9 mouse cellular contexts compared by ENCODE assay signal in the genomic region with DNA sequence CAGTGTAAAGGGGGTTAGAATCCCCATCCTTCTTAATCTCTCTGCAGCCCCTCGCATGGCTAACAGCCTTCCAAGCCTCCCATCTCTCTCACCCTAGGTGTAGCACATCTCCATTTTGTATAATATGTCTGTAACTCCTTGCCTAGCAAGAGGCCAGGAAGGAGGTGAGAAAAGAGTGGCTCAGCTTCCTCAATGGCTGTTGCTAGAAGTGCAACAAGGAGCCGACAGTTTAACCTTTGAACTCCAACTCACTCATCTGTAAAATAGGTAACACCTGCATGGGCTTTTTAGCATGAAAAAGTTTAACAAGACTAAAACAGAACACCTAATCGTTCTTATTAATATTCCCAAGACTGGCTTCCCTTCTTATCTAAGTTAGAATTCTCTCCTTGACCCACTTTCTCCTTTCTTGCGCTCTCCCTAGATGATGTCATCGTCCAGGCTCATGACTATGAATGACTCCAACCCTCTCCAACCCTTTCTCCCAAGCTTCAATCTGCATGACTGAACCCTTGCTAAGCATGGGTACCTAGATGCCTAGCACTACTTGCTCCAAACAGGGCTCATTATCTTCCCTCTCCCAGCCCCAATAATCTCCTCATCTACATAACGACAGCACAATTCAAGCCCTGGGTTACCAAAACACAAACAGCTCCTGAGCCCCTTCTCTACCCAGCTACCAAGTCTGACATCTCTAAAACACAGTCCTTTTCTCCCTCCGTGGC. TPM values are rescaled to one million over a fixed set of nuclear protein-coding genes. Genes with fewer than 3 reads are reported as not detected.
DNase-seq lines count a peak whose midpoint lies in the region; ATAC-seq and TF ChIP-seq lines count a peak whose summit lies in the region.
"Had no signal": no experiment of that assay in that cellular context is flagged by ENCODE, and none has a peak within 500 bp of the region (broad histone marks: within the 10 kb centered on the region; RNA-seq: fewer than 3 reads in every experiment).

No protein-coding gene starts in this region.

- H3K9me3 ChIP-seq in heart, embryonic 12.5 days (replicated peaks), result no peaks in the 10 kb centered on the region
- H3K9me3 ChIP-seq in hindbrain, embryonic 16.5 days (ENCODE audit: control insufficient read depth, low read length), result no peaks in the 10 kb centered on the region
- H3K9me3 ChIP-seq: limb, embryonic 10.5 days had no signal

- TF ChIP-seq CTCF in Patski (IDR thresholded peaks at IDR 0.05), result no peak

- H3K36me3 ChIP-seq in heart, embryonic 12.5 days, result no peaks in the 10 kb centered on the region
- H3K36me3 ChIP-seq in hindbrain, embryonic 16.5 days (ENCODE audit: control insufficient read depth, insufficient read depth, low read length), result no peaks in the 10 kb centered on the region
- H3K36me3 ChIP-seq: limb, embryonic 10.5 days had no signal

- POLR2A ChIA-PET in Patski (lab: Charles Lee), result interaction anchor here (0.6 kb wide), 1 partner anchor 462 kb away, joined by 5 read pairs; no protein-coding TSS in a partner anchor

- no peak for ATAC-seq in heart, embryonic 12.5 days (ENCODE audit: insufficient number of reproducible peaks, low FRiP score)
- peak; percentile 85 for ATAC-seq in Patski
- ATAC-seq in hindbrain, embryonic 16.5 days, result 0 out of 2 replicates have a peak, but pooled peaks have one; percentile 29
- ATAC-seq in granulocyte monocyte progenitor cell, adult 5-6 weeks (replicated peaks; ENCODE audit: poor library complexity, severe bottlenecking), result no peak

- no peak overlapping the region for H3K9ac ChIP-seq in heart, embryonic 12.5 days
- H3K9ac ChIP-seq in hindbrain, embryonic 16.5 days (ENCODE audit: low read depth, low read length), result no peak overlapping the region

- no peak overlapping the region for H3K4me3 ChIP-seq in heart, embryonic 12.5 days
- no peak overlapping the region for H3K4me3 ChIP-seq in hindbrain, embryonic 16.5 days (ENCODE audit: low read length)
- H3K4me3 ChIP-seq: limb, embryonic 10.5 days had no signal

- no peaks in the 10 kb centered on the region for H3K27me3 ChIP-seq in heart, embryonic 12.5 days (replicated peaks)
- H3K27me3 ChIP-seq in Patski, result no peaks in the 10 kb centered on the region
- H3K27me3 ChIP-seq in hindbrain, embryonic 16.5 days (replicated peaks; ENCODE audit: control insufficient read depth, insufficient read depth, low read length), result no peaks in the 10 kb centered on the region

- in situ Hi-C loops in Patski (cut with MboI; ENCODE audit: low pct_unique_long_range_greater_than_20kb), result no loop called here

- no peak for DNase-seq in heart, adult 18-20 months
- peak; percentile 27 for DNase-seq in 3T3-L1 (ENCODE audit: low read depth, low spot score)
- no peak for DNase-seq in Patski (ENCODE audit: low read depth, low spot score)
- DNase-seq in testis, postnatal 10 days (ENCODE audit: low spot score), result no peak
- no peak for DNase-seq in c-Kit-positive CD71-positive TER-119-positive erythroid progenitor cells, embryonic 14.5 days (ENCODE audit: low spot score)

- peaks cover 58% of the 10 kb centered on the region for H3K4me1 ChIP-seq in heart, embryonic 12.5 days (replicated peaks)
- peaks cover 14% of the 10 kb centered on the region for H3K4me1 ChIP-seq in hindbrain, embryonic 16.5 days (ENCODE audit: control insufficient read depth, insufficient read depth, low read depth, low read length)

- H3K4me2 ChIP-seq in heart, embryonic 12.5 days, result no peak overlapping the region
- H3K4me2 ChIP-seq in hindbrain, embryonic 16.5 days (ENCODE audit: low read length), result no peak overlapping the region

- H3K27ac ChIP-seq in heart, embryonic 12.5 days (ENCODE audit: poor library complexity, severe bottlenecking), result peak overlapping the region; percentile 37; the same call in 1 of the 2 replicates
- peak overlapping the region; percentile 0; the same call in 1 of the 2 replicates for H3K27ac ChIP-seq in hindbrain, embryonic 16.5 days (ENCODE audit: low read depth, low read length)
- H3K27ac ChIP-seq: limb, embryonic 10.5 days had no signal

- CTCF ChIA-PET in Patski (lab: Charles Lee), result interaction anchor here (0.9 to 3.2 kb wide), 6 partner anchors 11 to 44 kb away, joined by 3 to 9 read pairs (median 4); no protein-coding TSS in a partner anchor

- WGBS in heart, embryonic 12.5 days, result 36% methylated on average over 7 of the region's 7 CpGs
- WGBS in hindbrain, embryonic 16.5 days, result 25% methylated on average over 7 of the region's 7 CpGs

RNA-seq across cellular contexts. Expression of a gene that starts 24.8 kb away (rescaled TPM):
- 28.2 and 32.2 TPM in 2 replicates for polyA plus RNA-seq in heart, embryonic 12.5 days (2016; fragmentation: Nextera tagmentation; extraction: Ambion mirVana)
- total RNA-seq in heart, adult 18-20 months (2021), result 10 to 100 TPM; 61.8 to 72.0 TPM
- polyA plus RNA-seq in Patski (2021), result 42.9 TPM
- 24.7 and 30.3 TPM in 2 replicates for polyA plus RNA-seq in hindbrain, embryonic 16.5 days (2015; fragmentation: Nextera tagmentation; extraction: Ambion mirVana)
- total RNA-seq in granulocyte monocyte progenitor cell, adult 5-6 weeks (2014; fragmentation: Nextera tagmentation), result 40.6 and 58.6 TPM in 2 replicates
- total RNA-seq in granulocyte monocyte progenitor cell, adult 5-6 weeks (2017), result 18.4 and 28.1 TPM in 2 replicates

Comparison
In these comparisons a context has a peak if more than half of its experiments do, and no peak if none do; other contexts are left out.
1. ATAC-seq: peak in Patski (single experiment) and hindbrain, embryonic 16.5 days (single experiment); none in heart, embryonic 12.5 days (single experiment) and granulocyte monocyte progenitor cell, adult 5-6 weeks (single experiment).